Mouse (Mus musculus) central nervous system, embryonic 11.5 days (tissue): ENCODE data around the gene Slc27a1. TPM values are rescaled to one million over a fixed set of nuclear protein-coding genes. Genes with fewer than 3 reads are reported as not detected.

ENCODE experiments used
- polyA plus RNA-seq: library from polyadenylated mRNA; depleted of rRNA; stranded (reverse); fragments of >200 nt; gene quantifications from 2 replicates; pipeline ENCODE4 v1.2.3, GENCODE M21; 2012; rRNA removed

The Slc27a1 gene
- 50.4 and 64.7 TPM in 2 replicates for polyA plus RNA-seq

GRCm38 (mm10) chr8:71568387-71568937, at the start of gene Slc27a1:
Slc27a1 (plus strand) TSS chr8:71568882.

GRCm38 (mm10) chr8:71525226-71526050, 43.2 kb upstream of the Slc27a1 start, which contains the start of gene Ccdc194:
Ccdc194 (minus strand) TSS chr8:71525711.

GRCm38 (mm10) chr8:71537028-71537867, 31.4 kb upstream of the Slc27a1 start, which contains the start of gene Bst2:
Bst2 (minus strand) TSS chr8:71537456.

DNA sequence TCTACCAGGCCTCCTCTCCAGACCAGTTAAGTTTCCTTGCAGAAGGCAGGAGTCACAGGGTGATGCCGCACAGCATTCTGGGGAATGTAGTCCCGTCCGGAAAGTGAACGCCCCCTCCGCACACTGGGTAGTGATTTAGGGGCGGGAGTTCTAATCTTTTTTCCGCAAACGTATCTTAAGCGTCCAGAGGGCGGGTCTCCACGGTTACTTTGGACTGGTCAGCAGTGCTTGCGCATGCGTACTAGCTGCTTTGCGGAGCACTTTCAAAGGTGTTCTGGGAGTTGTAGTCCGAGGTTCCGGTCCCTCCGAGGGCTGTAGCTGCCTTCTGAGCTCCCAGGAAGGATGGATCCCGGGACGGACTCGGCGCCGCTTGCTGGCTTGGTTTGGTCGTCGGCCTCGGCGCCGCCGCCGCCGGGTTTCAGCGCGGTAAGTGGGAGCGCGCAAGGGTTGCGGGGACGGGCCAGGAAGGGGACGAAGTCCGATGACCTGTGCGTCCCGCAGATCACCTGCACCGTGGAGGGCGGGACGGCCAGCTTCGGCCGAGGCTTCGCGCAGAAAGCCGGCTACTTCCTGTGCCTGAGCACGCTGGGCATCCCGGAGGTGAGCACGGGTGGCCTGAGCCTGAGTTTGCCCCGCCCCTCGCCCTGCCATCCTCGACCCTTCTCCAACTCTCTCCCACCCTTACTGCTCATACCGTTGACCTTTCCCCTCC, 25.9 kb upstream of the Slc27a1 start, which contains the start of gene Mvb12a:
Gene Mvb12a, plus strand, starts transcription at position 291 of the 712 bp plus-strand sequence.

GRCm38 (mm10) chr8:71558071-71558957, 10.4 kb upstream of the Slc27a1 start, which contains the start of gene Tmem221:
Tmem221 (minus strand) TSS chr8:71558871.

GRCm38 (mm10) chr8:71566501-71566900, 2.2 kb upstream of the Slc27a1 start, which contains the start of gene Nxnl1:
Nxnl1 (minus strand) TSS chr8:71566601.

GRCm38 (mm10) chr8:71591471-71592373, 23.0 kb downstream of the Slc27a1 start, which contains the start of gene Pgls:
Pgls (plus strand) TSS chr8:71592176.

DNA sequence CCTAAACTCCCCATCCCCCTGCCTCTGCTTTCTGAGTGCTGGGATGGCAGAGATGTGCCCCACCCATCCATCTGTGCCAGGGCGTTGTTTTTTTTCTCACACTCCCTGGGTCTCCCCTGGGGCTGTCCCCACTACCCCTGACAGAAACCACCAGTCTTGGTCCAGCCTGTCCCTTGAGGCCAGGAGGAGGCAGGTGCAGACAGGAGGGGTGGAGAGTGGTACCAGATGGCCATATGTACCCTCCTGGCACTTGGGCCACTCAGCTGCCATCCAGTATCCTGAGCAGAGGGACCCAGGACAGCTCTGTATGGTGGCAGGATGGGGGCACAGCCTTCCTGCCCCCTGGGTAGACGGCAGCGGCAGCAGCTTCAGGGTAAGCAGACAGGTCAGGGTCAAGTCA, 28.8 kb downstream of the Slc27a1 start, which contains the start of gene Fam129c:
Gene Fam129c, plus strand, starts transcription at position 198 of the 400 bp plus-strand sequence.

GRCm38 (mm10) chr8:71610822-71611651, 42.4 kb downstream of the Slc27a1 start, which contains the start of gene Colgalt1:
Colgalt1 (plus strand) TSS chr8:71610998.

Other genes starting within 250 kb of the Slc27a1 start
- 132 and 143 TPM in 2 replicates for gene Use1, start 202.0 kb upstream of the Slc27a1 start, polyA plus RNA-seq
- 1.9 and 2.5 TPM in 2 replicates for gene Ocel1, start 197.6 kb upstream of the Slc27a1 start, polyA plus RNA-seq
- gene Nr2f6, start 186.9 kb upstream of the Slc27a1 start, polyA plus RNA-seq = 71.4 and 73.9 TPM in 2 replicates
- 7.8 and 7.9 TPM in 2 replicates for gene Ushbp1, start 173.1 kb upstream of the Slc27a1 start, polyA plus RNA-seq
- gene Babam1, start 172.0 kb upstream of the Slc27a1 start, polyA plus RNA-seq = 128 and 175 TPM in 2 replicates
- 46.1 and 53.5 TPM in 2 replicates for gene Ankle1, start 162.9 kb upstream of the Slc27a1 start, polyA plus RNA-seq
- gene Abhd8, start 105.2 kb upstream of the Slc27a1 start, polyA plus RNA-seq = 63.1 and 67.7 TPM in 2 replicates
- 82.2 and 83.9 TPM in 2 replicates for gene Mrpl34, start 103.9 kb upstream of the Slc27a1 start, polyA plus RNA-seq
- 70.7 and 98.5 TPM in 2 replicates for gene Dda1, start 99.7 kb upstream of the Slc27a1 start, polyA plus RNA-seq
- gene Ano8, start 82.9 kb upstream of the Slc27a1 start, polyA plus RNA-seq = 64.5 and 107 TPM in 2 replicates
- gene Gtpbp3, start 80.8 kb upstream of the Slc27a1 start, polyA plus RNA-seq = 30.7 and 37.4 TPM in 2 replicates
- 29.5 and 39.7 TPM in 2 replicates for gene Plvap, start 57.1 kb upstream of the Slc27a1 start, polyA plus RNA-seq
- gene Ccdc194, start 43.2 kb upstream of the Slc27a1 start, polyA plus RNA-seq = 0.48 and 0.52 TPM in 2 replicates
- gene Bst2, start 31.4 kb upstream of the Slc27a1 start, polyA plus RNA-seq = 15.8 and 19.0 TPM in 2 replicates
- gene Mvb12a, start 26.0 kb upstream of the Slc27a1 start, polyA plus RNA-seq = 62.6 and 71.2 TPM in 2 replicates
- 0.22 and 0.23 TPM in 2 replicates for gene Tmem221, start 10.0 kb upstream of the Slc27a1 start, polyA plus RNA-seq
- not detected in 2 replicates for gene Nxnl1, start 2.3 kb upstream of the Slc27a1 start, polyA plus RNA-seq
- 126 and 164 TPM in 2 replicates for gene Pgls, start 23.3 kb downstream of the Slc27a1 start, polyA plus RNA-seq
- 6.1 and 12.4 TPM in 2 replicates for gene Fam129c, start 28.8 kb downstream of the Slc27a1 start, polyA plus RNA-seq
- gene Colgalt1, start 42.1 kb downstream of the Slc27a1 start, polyA plus RNA-seq = 65.9 and 99.7 TPM in 2 replicates
- 15.4 and 19.3 TPM in 2 replicates for gene Unc13a, start 102.9 kb downstream of the Slc27a1 start, polyA plus RNA-seq
- gene Jak3, start 107.4 kb downstream of the Slc27a1 start, polyA plus RNA-seq = 3.5 TPM in 2 replicates
- gene Insl3, start 120.3 kb downstream of the Slc27a1 start, polyA plus RNA-seq = 0.57 and 1.1 TPM in 2 replicates
- gene B3gnt3, start 132.9 kb downstream of the Slc27a1 start, polyA plus RNA-seq = 0.40 and 0.66 TPM in 2 replicates
- gene Fcho1, start 156.8 kb downstream of the Slc27a1 start, polyA plus RNA-seq = 30.0 and 40.4 TPM in 2 replicates